12 mouse cellular contexts compared by ENCODE assay signal in genomic region chr14:92566986-92567385, GRCm38 (mm10).
"Had no signal": no experiment of that assay in that cellular context is flagged by ENCODE, and none has a peak within 500 bp of the region (broad histone marks: within the 10 kb centered on the region; RNA-seq: fewer than 3 reads in every experiment).

No protein-coding gene starts in this region.

- H3K27me3 ChIP-seq: limb, embryonic 12.5 days had no signal

- H3K9ac ChIP-seq: limb, embryonic 12.5 days; liver, embryonic 14.5 days had no signal

- DNase-seq: kidney, postnatal 25 days; liver; lung, adult 2 months; lung, postnatal 36 days; right cerebral cortex, adult 18-20 months; right cerebral cortex, postnatal 25 days; thymus, postnatal 36 days had no signal

- H3K4me3 ChIP-seq: left cerebral cortex, adult 2 months; limb, embryonic 12.5 days had no signal

- H3K9me3 ChIP-seq: limb, embryonic 12.5 days had no signal

- H3K4me1 ChIP-seq: limb, embryonic 12.5 days had no signal

- H3K4me2 ChIP-seq: limb, embryonic 12.5 days had no signal

- H3K27ac ChIP-seq: left cerebral cortex, adult 2 months; limb, embryonic 12.5 days; liver, embryonic 14.5 days had no signal

- ATAC-seq: lung, postnatal 0 days; midbrain, embryonic 16.5 days had no signal

- H3K36me3 ChIP-seq: limb, embryonic 12.5 days had no signal
